Mouse (Mus musculus) spleen, adult 2 months (tissue): ENCODE measurements around the gene Trip10.

Experiments used
- CTCF ChIP-seq: fragments of 200-500 bp; IDR thresholded peaks from 2 replicates; pipeline ENCODE4 v1.5.1; 2011; ENCODE audit warnings: mild to moderate bottlenecking, inconsistent platforms; ENCODE audit not compliant: insufficient read depth, insufficient read length, insufficient replicate concordance; ENCODE audit errors: extremely low read depth
- POLR2A ChIP-seq: fragments of 200-500 bp; IDR thresholded peaks from 2 replicates; pipeline ENCODE4 v1.6.1; 2011; ENCODE audit warnings: low read depth, low read length, inconsistent platforms

GRCm38 (mm10) chr17:57251431-57251830 is 2.2 kb downstream of the Trip10 start:
- TF ChIP-seq CTCF (no peak), POLR2A (no peak)
